Mouse (Mus musculus) lung, postnatal 0 days (tissue): ENCODE results near the gene Skor1.

Experiments used
- CTCF ChIP-seq: IDR thresholded peaks from 2 replicates; pipeline ENCODE4 v1.5.1; 2016; ENCODE audit warnings: antibody characterized with exemption, mild to moderate bottlenecking
- EP300 ChIP-seq: IDR thresholded peaks from 2 replicates; pipeline ENCODE4 v1.6.1; 2016; ENCODE audit warnings: antibody characterized with exemption, mild to moderate bottlenecking, control low read depth

GRCm38 (mm10) chr9:63182306-63182960, 33.7 kb upstream of the Skor1 start:
- TF ChIP-seq CTCF (no peak), EP300 (no peak)
